Mouse (Mus musculus): ENCODE measurements around the gene Hist1h4i. TPM values are rescaled to one million over a fixed set of nuclear protein-coding genes. Genes with fewer than 3 reads are reported as not detected.

The Hist1h4i gene
- total and polyA plus RNA-seq, 3 experiments: 6.4 to 812 (median 35.7) TPM

GRCm38 (mm10) chr13:22022241-22022640, 18.9 kb downstream of the Hist1h4i start:
- Histone ChIP-seq H3K79me2 (replicated peaks; ENCODE audit: control insufficient read depth, extremely low read depth, insufficient read depth, poor library complexity, severe bottlenecking) (no peaks in the 10 kb centered on the region), H3K4me2 (ENCODE audit: insufficient read depth, low read depth, poor library complexity, severe bottlenecking) (peak overlapping the region; percentile 91), H3K9me3 (replicated peaks; ENCODE audit: low read length) (no peaks in the 10 kb centered on the region), H3K27ac (ENCODE audit: insufficient read depth, low read depth) (peak overlapping the region; percentile 52; the same call in 1 of the 2 replicates), H3K9ac (ENCODE audit: insufficient read depth, low read depth) (peak overlapping the region; percentile 92), H3K4me3 (replicated peaks in 1 of 3; ENCODE audit: low read depth in 2 of 3, low read length in 2 of 3, poor library complexity in 1 of 3) (peak overlapping the region; percentile 67 to 72 (median 68)), H3K27me3 (replicated peaks) (peaks cover 13% of the 10 kb centered on the region), H3K36me3 (replicated peaks in 1 of 2; ENCODE audit: control insufficient read depth in 1 of 2, insufficient read depth in 1 of 2, low read length in 1 of 2) (no peaks in the 10 kb centered on the region), H3K4me1 (ENCODE audit: control insufficient read depth in 1 of 2, insufficient read depth in 2 of 2) (no peaks in the 10 kb centered on the region; a peak in 1 of 4 replicates)
- TF ChIP-seq E2F4 (IDR thresholded peaks at IDR 0.05; ENCODE audit: insufficient replicate concordance, low read depth, low read length): peak; percentile 81; the same call in 1 of the 2 replicates
- TF ChIP-seq ZMIZ1 (IDR thresholded peaks at IDR 0.05; ENCODE audit: low read depth, low read length): no peak
- TF ChIP-seq EP300 (IDR thresholded peaks at IDR 0.05; ENCODE audit: low read length): no peak
- no peak for TF ChIP-seq CTCF (conservative IDR thresholded peaks at IDR 0.05 in 1 of 2, IDR thresholded peaks at IDR 0.05 in 1 of 2; ENCODE audit: low read depth in 2 of 2, low read length in 2 of 2)
- no peak for TF ChIP-seq ZKSCAN1 (IDR thresholded peaks at IDR 0.05; ENCODE audit: borderline replicate concordance, low read depth, low read length)
- TF ChIP-seq ZC3H11A (IDR thresholded peaks at IDR 0.05; ENCODE audit: low read depth, low read length): no peak
- peak; percentile 100 for TF ChIP-seq TBP (conservative IDR thresholded peaks at IDR 0.05; ENCODE audit: low read depth, low read length)
- TF ChIP-seq NRF1 (IDR thresholded peaks at IDR 0.05; ENCODE audit: low read depth, low read length): peak; percentile 34; the same call in 1 of the 2 replicates
- TF ChIP-seq MAFK (IDR thresholded peaks at IDR 0.05; ENCODE audit: insufficient replicate concordance, low read length): peak; percentile 98
- TF ChIP-seq MAX (IDR thresholded peaks at IDR 0.05; ENCODE audit: low read length): no peak
- no peak for TF ChIP-seq POLR2AphosphoS2 (IDR thresholded peaks at IDR 0.05; ENCODE audit: low read depth, low read length)
- no peak for TF ChIP-seq MEF2A (IDR thresholded peaks at IDR 0.05; ENCODE audit: borderline replicate concordance, low read depth, low read length)
- peak; percentile 92 for TF ChIP-seq ZNF384 (IDR thresholded peaks at IDR 0.05; ENCODE audit: low read depth, low read length)
- TF ChIP-seq ELF1 (IDR thresholded peaks at IDR 0.05; ENCODE audit: low read depth, low read length): peak; percentile 95
- no peak for TF ChIP-seq CHD2 (IDR thresholded peaks at IDR 0.05; ENCODE audit: low read length)
- TF ChIP-seq MYC (IDR thresholded peaks at IDR 0.05; ENCODE audit: low read depth, low read length): no peak
- dilution Hi-C loops (cut with MboI; ENCODE audit: extremely low pct_ligation_motif_present, extremely low pct_unique_long_range_greater_than_20kb, low sequenced_read_pairs) (no loop called here), in situ Hi-C loops (cut with MboI; ENCODE audit: low pct_ligation_motif_present, low pct_unique_long_range_greater_than_20kb, low sequenced_read_pairs) (loop anchor here (5.0 to 25.0 kb wide), 3 partner anchors 45 to 847 kb away; partner anchors contain the start of genes Trim27 and Zkscan3)
- peak; percentile 96 for DNase-seq (ENCODE audit: extremely low read depth)

GRCm38 (mm10) chr13:22021581-22021980, 19.6 kb downstream of the Hist1h4i start:
- in situ Hi-C loops (cut with MboI; ENCODE audit: low pct_ligation_motif_present, low pct_unique_long_range_greater_than_20kb, low sequenced_read_pairs) (loop anchor here (5.0 to 25.0 kb wide), 3 partner anchors 44 to 847 kb away; partner anchors contain the start of genes Trim27 and Zkscan3), dilution Hi-C loops (cut with MboI; ENCODE audit: extremely low pct_ligation_motif_present, extremely low pct_unique_long_range_greater_than_20kb, low sequenced_read_pairs) (no loop called here)
- H3K9ac ChIP-seq (ENCODE audit: insufficient read depth, low read depth): peak overlapping the region; percentile 92
- H3K79me2 ChIP-seq (replicated peaks; ENCODE audit: control insufficient read depth, extremely low read depth, insufficient read depth, poor library complexity, severe bottlenecking): no peaks in the 10 kb centered on the region
- no peaks in the 10 kb centered on the region for H3K9me3 ChIP-seq (replicated peaks; ENCODE audit: low read length)
- TF ChIP-seq MAFK (IDR thresholded peaks at IDR 0.05; ENCODE audit: insufficient replicate concordance, low read length) (peak; percentile 70), CTCF (conservative IDR thresholded peaks at IDR 0.05 in 1 of 2, IDR thresholded peaks at IDR 0.05 in 1 of 2; ENCODE audit: low read depth in 2 of 2, low read length in 2 of 2) (no peak), BHLHE40 (IDR thresholded peaks at IDR 0.05; ENCODE audit: low read depth, low read length) (no peak), SIN3A (IDR thresholded peaks at IDR 0.05; ENCODE audit: low read length) (0 out of 2 replicates have a peak, but pooled peaks have one; percentile 41), RAD21 (IDR thresholded peaks at IDR 0.05; ENCODE audit: low read depth, low read length) (no peak)
- peak overlapping the region; percentile 52 for H3K27ac ChIP-seq (ENCODE audit: insufficient read depth, low read depth)
- peak overlapping the region; percentile 67 to 72 (median 68) for H3K4me3 ChIP-seq (replicated peaks in 1 of 3; ENCODE audit: low read depth in 2 of 3, low read length in 2 of 3, poor library complexity in 1 of 3)
- no peaks in the 10 kb centered on the region for H3K36me3 ChIP-seq (replicated peaks in 1 of 2; ENCODE audit: control insufficient read depth in 1 of 2, insufficient read depth in 1 of 2, low read length in 1 of 2)
- peaks cover 13% of the 10 kb centered on the region for H3K27me3 ChIP-seq (replicated peaks)
- peak overlapping the region; percentile 91 for H3K4me2 ChIP-seq (ENCODE audit: insufficient read depth, low read depth, poor library complexity, severe bottlenecking)
- peaks cover 0 to under 1% of the 10 kb centered on the region in 2 experiments; a peak in 2 of 4 replicates for H3K4me1 ChIP-seq (ENCODE audit: control insufficient read depth in 1 of 2, insufficient read depth in 2 of 2)
- no peak for DNase-seq (ENCODE audit: extremely low read depth)

All from CH12.LX (cell line).